Mouse (Mus musculus) liver, embryonic 14.5 days (tissue): ENCODE results near the gene Gm21969. TPM values are rescaled to one million over a fixed set of nuclear protein-coding genes. Genes with fewer than 3 reads are reported as not detected.
A peak's percentile ranks its signal among the peaks of the same experiment; 100 is the strongest.

ENCODE experiments used
- ATAC-seq: fragments of 200-750 bp; cut with Nextera tagmentation; 2 replicates; pipeline ENCODE4 v1.8.0; 2017; ENCODE audit warnings: moderate number of reproducible peaks, mild to moderate bottlenecking, moderate library complexity; ENCODE audit not compliant: insufficient read depth
- DNase-seq, 3 experiments: peaks; one replicate each; pipeline ENCODE4 v3.0.0-alpha.2; 2012 to 2013; ENCODE audit warnings: low read depth in 3 of 3, low spot score in 3 of 3
- H3K27ac ChIP-seq: fragments of 300-500 bp; sonication (generic); 2 replicates; pipeline ENCODE4 v1.5.1; 2014; ENCODE audit warnings: moderate library complexity, mild to moderate bottlenecking, control low read depth, inconsistent platforms
- H3K27me3 ChIP-seq: fragments of 300-500 bp; sonication (generic); 2 replicates; pipeline ENCODE4 v1.6.1; 2014; ENCODE audit warnings: mild to moderate bottlenecking, low read length, moderate library complexity; ENCODE audit not compliant: control insufficient read depth, insufficient read depth
- H3K36me3 ChIP-seq: fragments of 300-500 bp; sonication (generic); replicated peaks from 2 replicates; pipeline ENCODE4 v1.6.1; 2014; ENCODE audit warnings: low read depth; ENCODE audit not compliant: control insufficient read depth, insufficient read depth
- H3K4me1 ChIP-seq, 2 experiments: fragments of 200-500 bp in 1 of 2; fragments of 300-500 bp in 1 of 2; sonication (generic) in 1 of 2; replicated peaks; 2 replicates each; pipeline ENCODE4 v1.6.1; 2012 to 2014; ENCODE audit warnings: antibody characterized with exemption in 1 of 2, inconsistent platforms in 1 of 2, low read length in 1 of 2; ENCODE audit not compliant: control insufficient read depth in 2 of 2, insufficient read depth in 2 of 2
- H3K4me2 ChIP-seq: fragments of 300-500 bp; sonication (generic); 2 replicates; pipeline ENCODE4 v1.6.1; 2014; ENCODE audit warnings: low read depth, mild to moderate bottlenecking, control low read depth, moderate library complexity
- H3K4me3 ChIP-seq, 2 experiments: fragments of 200-500 bp in 1 of 2; fragments of 300-500 bp in 1 of 2; sonication (generic) in 1 of 2; 2 replicates each; pipeline ENCODE4 v1.5.1; 2012 to 2014; ENCODE audit warnings: low read depth in 2 of 2, low read length in 2 of 2, mild to moderate bottlenecking in 2 of 2, control low read depth in 1 of 2, inconsistent platforms in 1 of 2, moderate library complexity in 1 of 2; ENCODE audit not compliant: insufficient read depth in 1 of 2
- H3K9ac ChIP-seq: fragments of 300-500 bp; sonication (generic); replicated peaks from 2 replicates; pipeline ENCODE4 v1.6.1; 2014; ENCODE audit warnings: mild to moderate bottlenecking, control low read depth, moderate library complexity
- H3K9me3 ChIP-seq: fragments of 300-500 bp; sonication (generic); 2 replicates; pipeline ENCODE4 v1.6.1; 2016; ENCODE audit warnings: low read length, mixed read lengths; ENCODE audit not compliant: control insufficient read depth
- CTCF ChIP-seq: IDR thresholded peaks from 2 replicates; pipeline ENCODE4 v1.5.1; 2016; ENCODE audit warnings: antibody characterized with exemption, low read depth, control low read depth
- EP300 ChIP-seq: IDR thresholded peaks from 2 replicates; pipeline ENCODE4 v1.6.1; 2016; ENCODE audit warnings: antibody characterized with exemption, low read depth
- WGBS: fragments of 180-500 bp; shearing (Covaris S2); extraction: QIAGEN DNeasy Blood & Tissue Kit; methylation state at CpG from one replicate; pipeline ENCODE4 v1.1.7; 2014; ENCODE audit not compliant: insufficient replicate concordance; 5-methylcytosine and 5-hydroxymethylcytosine counted together
- polyA plus RNA-seq, 2 experiments: library from polyadenylated mRNA; depleted of rRNA in 1 of 2; stranded (reverse) in 1 of 2; unstranded in 1 of 2; fragments of >200 nt; fragmentation: Nextera tagmentation in 1 of 2; extraction: Ambion mirVana in 1 of 2; gene quantifications; 2 replicates each; pipeline versions ENCODE4 v1.2.1 to v1.2.3; 2012 to 2014

Gm21969 gene
- polyA plus RNA-seq, 2 experiments = not detected

DNA sequence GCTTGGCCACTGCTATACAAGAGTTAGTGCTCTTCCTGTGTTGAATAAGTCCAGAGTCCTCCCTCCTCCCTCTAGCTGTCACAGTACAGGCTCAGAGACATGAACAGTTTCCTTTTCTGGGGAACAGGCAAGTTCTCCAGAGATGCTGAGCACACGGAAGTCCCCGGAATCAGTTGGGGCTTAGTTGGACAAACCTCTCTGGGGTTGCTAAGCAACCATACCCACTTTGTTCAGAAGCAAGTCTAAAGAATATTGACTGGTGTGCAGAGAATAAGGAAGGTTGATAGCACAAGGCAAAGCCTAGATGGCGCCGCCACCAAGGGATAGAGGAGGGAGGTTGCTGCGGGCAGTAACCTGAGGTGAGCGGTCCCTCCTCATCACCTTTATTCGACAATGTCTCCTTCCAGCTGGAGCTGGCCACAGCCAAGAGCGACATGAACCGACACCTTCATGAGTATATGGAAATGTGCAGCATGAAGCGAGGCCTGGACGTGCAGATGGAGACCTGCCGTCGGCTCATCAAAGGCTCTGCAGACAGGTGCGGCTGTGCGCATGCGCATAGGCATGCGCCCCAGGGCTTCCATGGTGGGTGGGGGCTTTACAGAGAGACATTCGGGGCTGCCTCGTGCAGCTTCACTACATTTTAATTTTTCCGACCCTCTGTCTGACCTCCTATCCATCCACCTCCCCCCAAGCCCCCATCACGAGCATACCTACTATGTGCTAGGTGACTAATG is 11.7 kb downstream of the Gm21969 start:
- H3K36me3 ChIP-seq = no peaks in the 10 kb centered on the region; the same call in 1 of the 2 replicates

DNA sequence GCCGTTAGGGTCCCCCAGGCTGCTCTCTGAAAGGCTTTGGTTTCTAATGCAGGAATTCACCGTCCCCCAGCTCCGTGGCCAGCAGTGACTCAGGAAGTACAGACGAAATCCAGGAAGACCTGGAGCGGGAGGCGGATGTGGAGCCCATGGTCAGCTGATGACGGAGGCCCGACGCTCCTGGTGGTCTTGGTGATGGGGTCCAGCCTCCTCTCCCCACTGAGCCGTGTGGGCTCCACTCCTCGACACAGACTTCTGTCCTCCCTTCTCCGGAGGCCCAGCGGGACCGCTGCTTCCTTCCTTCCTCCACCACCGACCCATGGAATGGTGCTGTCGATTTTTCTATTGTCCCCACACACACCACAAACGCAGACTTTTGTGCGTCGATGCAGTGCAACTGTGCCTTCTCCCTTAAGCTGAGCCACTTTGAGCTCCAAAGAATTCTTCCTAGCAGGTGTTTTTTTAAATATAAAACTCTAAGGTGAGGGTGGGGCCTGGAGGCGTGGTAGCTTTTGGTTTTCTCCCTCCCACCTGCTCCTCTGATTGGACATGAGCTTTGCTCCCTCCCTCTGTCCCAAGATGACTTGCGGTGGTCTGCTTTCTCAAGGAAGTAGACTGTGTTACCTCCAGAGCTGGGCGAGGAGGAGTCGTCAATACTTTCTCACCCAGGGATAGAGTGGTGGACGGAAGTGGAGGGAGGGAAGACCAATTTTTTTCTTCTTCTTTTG is 13.5 kb downstream of the Gm21969 start:
- Histone ChIP-seq H3K9me3 (no peaks in the 10 kb centered on the region), H3K9ac (peak overlapping the region; percentile 77), H3K4me2 (peak overlapping the region; percentile 85), H3K36me3 (no peaks in the 10 kb centered on the region; the same call in 1 of the 2 replicates), H3K27me3 (no peaks in the 10 kb centered on the region), H3K4me3 (peak overlapping the region; percentile 69 to 83), H3K4me1 (peaks cover 3 to 4% of the 10 kb centered on the region in 2 experiments; a peak in 2 of 4 replicates), H3K27ac (peak overlapping the region; percentile 52)
- WGBS = 5% methylated on average over 24 of the region's 24 CpGs
- DNase-seq = peak; percentile 71 to 76 (median 73)
- TF ChIP-seq EP300 (no peak), CTCF (no peak)
- ATAC-seq = peak; percentile 92

More for the DNA sequence above, 11.7 kb downstream of the Gm21969 start:
- DNase-seq = no peak
- no peaks in the 10 kb centered on the region for H3K9me3 ChIP-seq
- no peak for ATAC-seq
- H3K4me1 ChIP-seq = peaks cover 3 to 4% of the 10 kb centered on the region in 2 experiments; a peak in 2 of 4 replicates
- TF ChIP-seq CTCF (no peak), EP300 (no peak)
- H3K27me3 ChIP-seq = no peaks in the 10 kb centered on the region
- 82% methylated on average over 21 of the region's 21 CpGs for WGBS
- H3K4me3 ChIP-seq = no peak overlapping the region
- H3K27ac ChIP-seq = no peak overlapping the region
- H3K4me2 ChIP-seq = no peak overlapping the region
- H3K9ac ChIP-seq = no peak overlapping the region

DNA sequence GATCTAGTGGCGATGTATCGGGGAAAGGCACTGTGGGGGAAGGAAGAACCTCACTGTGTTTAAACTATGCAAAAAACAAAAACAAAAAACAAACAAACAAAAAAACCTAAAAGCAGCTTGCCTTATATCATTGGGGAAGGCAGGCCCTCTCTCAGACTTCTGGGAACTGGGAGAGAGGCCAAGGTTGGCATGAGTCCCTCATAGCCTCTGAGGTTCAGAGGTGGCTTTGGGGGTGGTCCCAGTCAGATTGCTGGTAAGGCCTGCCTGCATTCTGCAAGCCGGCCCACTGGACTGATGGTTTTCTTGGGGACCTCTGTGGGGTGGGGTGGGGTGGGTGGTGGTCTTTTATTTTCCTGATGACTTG is 14.0 kb downstream of the Gm21969 start:
- H3K27me3 ChIP-seq = no peaks in the 10 kb centered on the region
- DNase-seq (no peak), ATAC-seq (no peak)
- H3K4me2 ChIP-seq = peak overlapping the region; percentile 85
- H3K36me3 ChIP-seq = no peaks in the 10 kb centered on the region; the same call in 1 of the 2 replicates
- H3K9me3 ChIP-seq = no peaks in the 10 kb centered on the region
- peak overlapping the region; percentile 77 for H3K9ac ChIP-seq
- peaks cover 4 to 6% of the 10 kb centered on the region in 2 experiments; a peak in 2 of 4 replicates for H3K4me1 ChIP-seq
- peak overlapping the region; percentile 52 for H3K27ac ChIP-seq
- WGBS = 20% methylated on average over 3 of the region's 3 CpGs
- H3K4me3 ChIP-seq = peak overlapping the region; percentile 69 to 83; a peak in 3 of 4 replicates
- TF ChIP-seq CTCF (no peak), EP300 (no peak)

DNA sequence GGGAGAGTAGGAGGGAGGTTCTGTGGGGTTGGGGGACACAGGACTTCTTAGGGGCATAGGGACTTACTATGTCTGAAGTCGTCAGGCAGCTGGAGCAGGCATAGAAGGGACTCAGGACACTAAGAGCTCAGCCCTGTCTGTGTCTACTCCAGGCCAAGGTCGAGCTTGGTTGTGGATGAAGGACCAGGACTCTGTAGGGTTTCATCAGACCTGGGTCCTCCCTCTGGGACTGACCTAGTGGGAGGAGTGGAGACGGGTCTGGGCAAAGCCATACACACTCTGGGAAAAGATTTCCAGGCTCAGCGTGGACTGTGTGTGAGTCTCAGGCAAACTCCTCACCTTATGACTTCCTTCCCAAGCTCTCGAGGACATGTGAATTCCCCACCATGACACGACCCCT is 16.8 kb downstream of the Gm21969 start:
- TF ChIP-seq CTCF (no peak), EP300 (no peak)
- no peak overlapping the region for H3K4me2 ChIP-seq
- H3K4me3 ChIP-seq = no peak overlapping the region
- DNase-seq (no peak), ATAC-seq (no peak)
- no peaks in the 10 kb centered on the region for H3K27me3 ChIP-seq
- H3K4me1 ChIP-seq = peaks cover 6 to 12% of the 10 kb centered on the region in 2 experiments
- 56% methylated on average over 6 of the region's 6 CpGs for WGBS
- no peaks in the 10 kb centered on the region for H3K9me3 ChIP-seq
- no peak overlapping the region for H3K9ac ChIP-seq
- no peaks in the 10 kb centered on the region for H3K36me3 ChIP-seq
- H3K27ac ChIP-seq = no peak overlapping the region
